Comparison of ENCODE assay signal across 7 mouse cellular contexts in genomic region chr16:4667190-4667808, GRCm38 (mm10). TPM values are rescaled to one million over a fixed set of nuclear protein-coding genes. Genes with fewer than 3 reads are reported as not detected.
DNase-seq lines count a peak whose midpoint lies in the region; ATAC-seq and TF ChIP-seq lines count a peak whose summit lies in the region.

No protein-coding gene starts in this region.

- 26% methylated on average over 3 of the region's 3 CpGs for WGBS in intestine, postnatal 0 days
- 29% methylated on average over 3 of the region's 3 CpGs for WGBS in midbrain, embryonic 11.5 days

- H3K9me3 ChIP-seq in intestine, postnatal 0 days (ENCODE audit: control insufficient read depth) = no peaks in the 10 kb centered on the region
- H3K9me3 ChIP-seq in midbrain, embryonic 11.5 days (ENCODE audit: control insufficient read depth, low read length) = no peaks in the 10 kb centered on the region

- intact Hi-C loops in left cerebral cortex, postnatal 36 days (cut with DNase I) = loop anchor here (1.0 to 5.0 kb wide), 2 partner anchors 37 to 110 kb away; partner anchors contain the start of gene Tfap4

- no peaks in the 10 kb centered on the region for H3K27me3 ChIP-seq in intestine, postnatal 0 days (replicated peaks; ENCODE audit: control insufficient read depth, insufficient read depth, low read length)
- H3K27me3 ChIP-seq in midbrain, embryonic 11.5 days (ENCODE audit: control insufficient read depth, insufficient read depth, low read length) = no peaks in the 10 kb centered on the region

- peak; percentile 66 for ATAC-seq in intestine, postnatal 0 days
- ATAC-seq in midbrain, embryonic 11.5 days (ENCODE audit: low FRiP score) = peak; percentile 83; the same call in 1 of the 2 replicates

- H3K4me2 ChIP-seq in intestine, postnatal 0 days (replicated peaks; ENCODE audit: low read depth) = no peak overlapping the region
- no peak overlapping the region for H3K4me2 ChIP-seq in midbrain, embryonic 11.5 days

- TF ChIP-seq CTCF in intestine, postnatal 0 days (IDR thresholded peaks at IDR 0.05; ENCODE audit: low read depth) = peak; percentile 95

- H3K4me3 ChIP-seq in intestine, postnatal 0 days (ENCODE audit: low read depth, low read length) = no peak overlapping the region
- H3K4me3 ChIP-seq in midbrain, embryonic 11.5 days (ENCODE audit: low read depth, low read length) = no peak overlapping the region

- peak; percentile 72 for DNase-seq in adrenal gland, adult 8-10 months
- DNase-seq in embryo, embryonic 11 days = peak; percentile 94
- peak; percentile 82 to 89 for DNase-seq in gastrocnemius, postnatal 4 days (ENCODE audit: low spot score in 2 of 2)
- peak; percentile 74 to 85 for DNase-seq in left cerebral cortex, postnatal 36 days (ENCODE audit: low spot score in 2 of 2)
- peak; percentile 99 for DNase-seq in midbrain, embryonic 11.5 days (ENCODE audit: low spot score, missing footprints)
- peak; percentile 94 for DNase-seq in right cerebral cortex, postnatal 4 days

- no peaks in the 10 kb centered on the region for H3K4me1 ChIP-seq in intestine, postnatal 0 days (replicated peaks; ENCODE audit: control insufficient read depth, insufficient read depth, low read length)
- H3K4me1 ChIP-seq in midbrain, embryonic 11.5 days (ENCODE audit: control insufficient read depth, insufficient read depth, low read length) = no peaks in the 10 kb centered on the region

- H3K9ac ChIP-seq in intestine, postnatal 0 days (ENCODE audit: low read depth, low read length) = no peak overlapping the region
- H3K9ac ChIP-seq in midbrain, embryonic 11.5 days (ENCODE audit: low read length) = no peak overlapping the region

- H3K27ac ChIP-seq in intestine, postnatal 0 days (ENCODE audit: low read depth, low read length) = no peak overlapping the region
- no peak overlapping the region for H3K27ac ChIP-seq in midbrain, embryonic 11.5 days (ENCODE audit: low read depth, low read length)

- H3K36me3 ChIP-seq in intestine, postnatal 0 days (ENCODE audit: control insufficient read depth, insufficient read depth) = peaks cover 50% of the 10 kb centered on the region
- no peaks in the 10 kb centered on the region for H3K36me3 ChIP-seq in midbrain, embryonic 11.5 days (ENCODE audit: control insufficient read depth, insufficient read depth, low read length)

RNA-seq across cellular contexts. Expression of gene Coro7, which starts 12.3 kb away (rescaled TPM):
- 10 to 100 TPM; 23.1 to 41.9 (median 36.7) TPM for total RNA-seq in adrenal gland, adult 8-10 months (2022)
- total RNA-seq in gastrocnemius, postnatal 4 days (2021) = 10 to 100 TPM; 27.3 to 28.5 TPM
- polyA plus RNA-seq in intestine, postnatal 0 days (2015; fragmentation: Nextera tagmentation; extraction: Ambion mirVana) = 25.3 and 27.5 TPM in 2 replicates
- 100 to 1,000 TPM in 1 of 2 experiments, 10 to 100 TPM in 1; 88.4 to 100 TPM for total RNA-seq in left cerebral cortex, postnatal 36 days (2021)
- 13.6 TPM in 2 replicates for polyA plus RNA-seq in midbrain, embryonic 11.5 days (2014; fragmentation: Nextera tagmentation; extraction: Ambion mirVana)

RNA-seq across cellular contexts. Expression of gene Dnaja3, which starts 27.5 kb away (rescaled TPM):
- total RNA-seq in adrenal gland, adult 8-10 months (2022) = 100 to 1,000 TPM; 107 to 132 (median 117) TPM
- total RNA-seq in gastrocnemius, postnatal 4 days (2021) = 10 to 100 TPM; 61.8 to 62.1 TPM
- 37.9 and 38.6 TPM in 2 replicates for polyA plus RNA-seq in intestine, postnatal 0 days (2015; fragmentation: Nextera tagmentation; extraction: Ambion mirVana)
- total RNA-seq in left cerebral cortex, postnatal 36 days (2021) = 10 to 100 TPM; 59.4 to 66.5 TPM
- polyA plus RNA-seq in midbrain, embryonic 11.5 days (2014; fragmentation: Nextera tagmentation; extraction: Ambion mirVana) = 53.4 and 57.0 TPM in 2 replicates

RNA-seq across cellular contexts. Expression of gene Vasn, which starts 27.6 kb away (rescaled TPM):
- total RNA-seq in adrenal gland, adult 8-10 months (2022) = 10 to 100 TPM; 10.1 to 16.9 (median 11.1) TPM
- total RNA-seq in gastrocnemius, postnatal 4 days (2021) = 10 to 100 TPM; 11.7 to 15.1 TPM
- 5.0 and 5.3 TPM in 2 replicates for polyA plus RNA-seq in intestine, postnatal 0 days (2015; fragmentation: Nextera tagmentation; extraction: Ambion mirVana)
- total RNA-seq in left cerebral cortex, postnatal 36 days (2021) = 10 to 100 TPM in 1 of 2 experiments, 1 to 10 TPM in 1; 9.8 to 11.2 TPM
- polyA plus RNA-seq in midbrain, embryonic 11.5 days (2014; fragmentation: Nextera tagmentation; extraction: Ambion mirVana) = 6.1 and 7.0 TPM in 2 replicates

RNA-seq across cellular contexts. Expression of gene Pam16, which starts 42.5 kb away (rescaled TPM):
- total RNA-seq in adrenal gland, adult 8-10 months (2022) = 100 to 1,000 TPM in 2 of 4 experiments, 10 to 100 TPM in 2; 81.7 to 124 (median 102) TPM
- 10 to 100 TPM; 77.1 TPM for total RNA-seq in gastrocnemius, postnatal 4 days (2021)
- polyA plus RNA-seq in intestine, postnatal 0 days (2015; fragmentation: Nextera tagmentation; extraction: Ambion mirVana) = 63.3 and 72.1 TPM in 2 replicates
- 10 to 100 TPM; 75.3 to 86.0 TPM for total RNA-seq in left cerebral cortex, postnatal 36 days (2021)
- polyA plus RNA-seq in midbrain, embryonic 11.5 days (2014; fragmentation: Nextera tagmentation; extraction: Ambion mirVana) = 97.1 and 99.1 TPM in 2 replicates

RNA-seq across cellular contexts. Expression of gene Nmral1, which starts 51.9 kb away (rescaled TPM):
- total RNA-seq in adrenal gland, adult 8-10 months (2022) = 1 to 10 TPM; 2.3 to 9.0 (median 4.8) TPM
- 10 to 100 TPM; 14.0 to 15.1 TPM for total RNA-seq in gastrocnemius, postnatal 4 days (2021)
- polyA plus RNA-seq in intestine, postnatal 0 days (2015; fragmentation: Nextera tagmentation; extraction: Ambion mirVana) = 10.2 and 11.6 TPM in 2 replicates
- total RNA-seq in left cerebral cortex, postnatal 36 days (2021) = 10 to 100 TPM; 10.8 to 11.0 TPM
- 174 and 191 TPM in 2 replicates for polyA plus RNA-seq in midbrain, embryonic 11.5 days (2014; fragmentation: Nextera tagmentation; extraction: Ambion mirVana)
